Comparison of ENCODE assay signal across 16 mouse cellular contexts in genomic region chr1:73045948-73046685, GRCm38 (mm10). TPM values are rescaled to one million over a fixed set of nuclear protein-coding genes. Genes with fewer than 3 reads are reported as not detected.
DNase-seq lines count a peak whose midpoint lies in the region; ATAC-seq and TF ChIP-seq lines count a peak whose summit lies in the region.
"Had no signal": no experiment of that assay in that cellular context is flagged by ENCODE, and none has a peak within 500 bp of the region (broad histone marks: within the 10 kb centered on the region; RNA-seq: fewer than 3 reads in every experiment).

No protein-coding gene starts in this region.

- ATAC-seq in intestine, embryonic 14.5 days (replicated peaks; ENCODE audit: low FRiP score, low TSS enrichment, low read depth): peak; percentile 60; the same call in 1 of the 2 replicates
- ATAC-seq in intestine, postnatal 0 days: no peak
- ATAC-seq in embryonic facial prominence, embryonic 12.5 days (ENCODE audit: insufficient number of reproducible peaks, insufficient read depth, low FRiP score, low TSS enrichment): no peak
- ATAC-seq in midbrain, embryonic 15.5 days (replicated peaks): peak; percentile 63; the same call in 1 of the 2 replicates

- no peaks in the 10 kb centered on the region for H3K27me3 ChIP-seq in intestine, embryonic 14.5 days (replicated peaks; ENCODE audit: control insufficient read depth, insufficient read depth, low read length)
- H3K27me3 ChIP-seq in intestine, postnatal 0 days (replicated peaks; ENCODE audit: control insufficient read depth, insufficient read depth, low read length): no peaks in the 10 kb centered on the region
- no peaks in the 10 kb centered on the region for H3K27me3 ChIP-seq in embryonic facial prominence, embryonic 12.5 days
- H3K27me3 ChIP-seq in midbrain, embryonic 15.5 days (replicated peaks): no peaks in the 10 kb centered on the region

- no peak for DNase-seq in intestine, embryonic 14.5 days (ENCODE audit: low spot score)
- peak; percentile 66 for DNase-seq in embryo, embryonic 10.5 days (ENCODE audit: low spot score)
- DNase-seq in adipocyte (ENCODE audit: low spot score): no peak
- no peak for DNase-seq in adrenal gland, postnatal 10 days
- DNase-seq in ovary, postnatal 14 days (ENCODE audit: low spot score): no peak
- DNase-seq: cerebellum, postnatal 36 days; heart, postnatal 10 days; spleen, adult 18-20 months; thymus, postnatal 14 days had no signal

- whole genome bisulfite sequencing in intestine, embryonic 14.5 days: 21% methylated on average over 9 of the region's 9 CpGs
- 44% methylated on average over 9 of the region's 9 CpGs for WGBS in intestine, postnatal 0 days
- WGBS in embryonic facial prominence, embryonic 12.5 days: 20% methylated on average over 9 of the region's 9 CpGs
- WGBS in midbrain, embryonic 15.5 days: 34% methylated on average over 9 of the region's 9 CpGs

- no peak overlapping the region for H3K4me3 ChIP-seq in intestine, embryonic 14.5 days (ENCODE audit: low read depth, low read length)
- no peak overlapping the region for H3K4me3 ChIP-seq in intestine, postnatal 0 days (ENCODE audit: low read depth, low read length)
- H3K4me3 ChIP-seq in embryonic facial prominence, embryonic 12.5 days: no peak overlapping the region
- no peak overlapping the region for H3K4me3 ChIP-seq in midbrain, embryonic 15.5 days

- no peak overlapping the region for H3K9ac ChIP-seq in intestine, embryonic 14.5 days (ENCODE audit: low read length)
- H3K9ac ChIP-seq in intestine, postnatal 0 days (ENCODE audit: low read depth, low read length): no peak overlapping the region
- H3K9ac ChIP-seq in embryonic facial prominence, embryonic 12.5 days: no peak overlapping the region
- H3K9ac ChIP-seq in midbrain, embryonic 15.5 days: no peak overlapping the region

- H3K4me2 ChIP-seq in intestine, embryonic 14.5 days (ENCODE audit: low read length): no peak overlapping the region
- no peak overlapping the region for H3K4me2 ChIP-seq in intestine, postnatal 0 days (replicated peaks; ENCODE audit: low read depth)
- no peak overlapping the region for H3K4me2 ChIP-seq in embryonic facial prominence, embryonic 12.5 days (replicated peaks)
- no peak overlapping the region for H3K4me2 ChIP-seq in midbrain, embryonic 15.5 days

- no peak for TF ChIP-seq CTCF in intestine, postnatal 0 days (IDR thresholded peaks at IDR 0.05; ENCODE audit: low read depth)

- peaks cover 6% of the 10 kb centered on the region; the same call in 1 of the 2 replicates for H3K4me1 ChIP-seq in intestine, embryonic 14.5 days (replicated peaks; ENCODE audit: control insufficient read depth, insufficient read depth, low read length)
- H3K4me1 ChIP-seq in intestine, postnatal 0 days (replicated peaks; ENCODE audit: control insufficient read depth, insufficient read depth, low read length): no peaks in the 10 kb centered on the region
- peaks cover 6% of the 10 kb centered on the region; the same call in 1 of the 2 replicates for H3K4me1 ChIP-seq in embryonic facial prominence, embryonic 12.5 days
- H3K4me1 ChIP-seq in midbrain, embryonic 15.5 days: no peaks in the 10 kb centered on the region

- H3K36me3 ChIP-seq in intestine, embryonic 14.5 days (ENCODE audit: control insufficient read depth, insufficient read depth, low read length): no peaks in the 10 kb centered on the region
- H3K36me3 ChIP-seq in intestine, postnatal 0 days (ENCODE audit: control insufficient read depth, insufficient read depth): no peaks in the 10 kb centered on the region
- no peaks in the 10 kb centered on the region for H3K36me3 ChIP-seq in embryonic facial prominence, embryonic 12.5 days
- H3K36me3 ChIP-seq in midbrain, embryonic 15.5 days (replicated peaks): no peaks in the 10 kb centered on the region

- H3K9me3 ChIP-seq in intestine, embryonic 14.5 days (ENCODE audit: control insufficient read depth, low read length): no peaks in the 10 kb centered on the region
- no peaks in the 10 kb centered on the region for H3K9me3 ChIP-seq in intestine, postnatal 0 days (ENCODE audit: control insufficient read depth)
- H3K9me3 ChIP-seq in embryonic facial prominence, embryonic 12.5 days: no peaks in the 10 kb centered on the region
- H3K9me3 ChIP-seq in midbrain, embryonic 15.5 days: no peaks in the 10 kb centered on the region

- peak overlapping the region; percentile 83 for H3K27ac ChIP-seq in intestine, embryonic 14.5 days (ENCODE audit: low read depth)
- no peak overlapping the region for H3K27ac ChIP-seq in intestine, postnatal 0 days (ENCODE audit: low read depth, low read length)
- peak overlapping the region; percentile 17; the same call in 1 of the 2 replicates for H3K27ac ChIP-seq in embryonic facial prominence, embryonic 12.5 days
- peak overlapping the region; percentile 51; the same call in 1 of the 2 replicates for H3K27ac ChIP-seq in midbrain, embryonic 15.5 days

RNA-seq across cellular contexts. Expression of gene Tnp1, which starts 30.4 kb away (rescaled TPM):
- polyA plus RNA-seq in intestine, embryonic 14.5 days (2014; fragmentation: Nextera tagmentation; extraction: Ambion mirVana): not detected in 2 replicates
- not detected in 2 replicates for polyA plus RNA-seq in intestine, postnatal 0 days (2015; fragmentation: Nextera tagmentation; extraction: Ambion mirVana)
- not detected in 2 replicates for polyA plus RNA-seq in embryonic facial prominence, embryonic 12.5 days (2016; fragmentation: Nextera tagmentation; extraction: Ambion mirVana)
- polyA plus RNA-seq in midbrain, embryonic 15.5 days (2015; fragmentation: Nextera tagmentation; extraction: Ambion mirVana): not detected in 2 replicates
- not detected for total RNA-seq in adrenal gland, postnatal 10 days (2021)
- total RNA-seq: heart, postnatal 10 days; layer of hippocampus, adult 8-10 months; megakaryocyte, adult 5-6 weeks; neutrophil, adult 5-6 weeks had no signal
- polyA plus RNA-seq: limb, embryonic 14.5 days had no signal

Comparison
In these comparisons a context has a peak if more than half of its experiments do, and no peak if none do; other contexts are left out.
1. ATAC-seq: peak in intestine, embryonic 14.5 days (single experiment) and midbrain, embryonic 15.5 days (single experiment); none in intestine, postnatal 0 days (single experiment) and embryonic facial prominence, embryonic 12.5 days (single experiment).